ENCODE assay signal across 8 mouse cellular contexts in the genomic region with DNA sequence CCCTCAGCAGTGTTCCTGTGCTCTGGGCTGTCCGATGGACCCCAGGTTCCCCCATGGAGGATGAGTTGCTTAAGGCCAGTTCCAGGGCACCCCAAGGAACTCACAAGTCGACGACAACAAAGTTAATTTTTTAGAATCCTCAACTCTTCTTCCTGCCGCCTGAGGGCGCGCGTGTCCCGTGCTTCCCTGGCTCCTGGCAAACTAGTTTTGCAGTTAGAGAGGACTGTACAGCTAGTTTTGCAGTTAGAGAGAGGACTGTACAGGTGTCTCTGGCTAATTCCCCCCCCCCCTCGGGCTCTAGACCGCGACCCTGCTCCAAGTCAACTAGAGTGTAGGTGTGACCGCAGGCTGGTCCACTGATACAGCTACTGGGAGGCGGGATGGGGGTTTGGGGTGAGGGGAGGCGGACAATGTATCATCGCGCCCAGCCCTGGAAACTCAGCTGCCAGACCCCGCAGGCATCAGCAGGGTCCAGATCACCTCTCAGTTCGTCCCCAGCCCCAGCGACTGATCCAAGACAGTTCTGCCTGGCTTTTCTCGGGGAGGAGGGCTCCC. TPM values are rescaled to one million over a fixed set of nuclear protein-coding genes. Genes with fewer than 3 reads are reported as not detected.
DNase-seq lines count a peak whose midpoint lies in the region; ATAC-seq and TF ChIP-seq lines count a peak whose summit lies in the region.

No protein-coding gene starts in this region.

- H3K4me2 ChIP-seq in forebrain, embryonic 16.5 days (ENCODE audit: low read length), result no peak overlapping the region
- H3K4me2 ChIP-seq in embryonic facial prominence, embryonic 12.5 days (replicated peaks), result peak overlapping the region; percentile 85
- no peak overlapping the region for H3K4me2 ChIP-seq in heart, postnatal 0 days (ENCODE audit: low read depth, low read length)
- H3K4me2 ChIP-seq in midbrain, embryonic 12.5 days (replicated peaks), result no peak overlapping the region

- peaks cover 40% of the 10 kb centered on the region for H3K4me1 ChIP-seq in forebrain, embryonic 10.5 days
- peaks cover 21% of the 10 kb centered on the region for H3K4me1 ChIP-seq in forebrain, embryonic 16.5 days (replicated peaks; ENCODE audit: control insufficient read depth, insufficient read depth, low read length)
- peaks cover 27% of the 10 kb centered on the region for H3K4me1 ChIP-seq in embryonic facial prominence, embryonic 12.5 days
- H3K4me1 ChIP-seq in heart, postnatal 0 days (ENCODE audit: control insufficient read depth, insufficient read depth), result peaks cover 18% of the 10 kb centered on the region
- peaks cover 21% of the 10 kb centered on the region for H3K4me1 ChIP-seq in midbrain, embryonic 12.5 days

- ATAC-seq in forebrain, embryonic 16.5 days, result no peak
- no peak for ATAC-seq in embryonic facial prominence, embryonic 12.5 days (ENCODE audit: insufficient number of reproducible peaks, insufficient read depth, low FRiP score, low TSS enrichment)
- ATAC-seq in heart, postnatal 0 days (ENCODE audit: insufficient read depth, low read depth), result no peak
- peak; percentile 36; the same call in 1 of the 2 replicates for ATAC-seq in midbrain, embryonic 12.5 days (ENCODE audit: low FRiP score, low read depth)

- H3K36me3 ChIP-seq in forebrain, embryonic 10.5 days (replicated peaks), result peaks cover 24% of the 10 kb centered on the region
- 0 out of 2 replicates have a peak, but pooled peaks cover 3% of the 10 kb centered on the region for H3K36me3 ChIP-seq in forebrain, embryonic 16.5 days (ENCODE audit: control insufficient read depth, insufficient read depth)
- peaks cover 19% of the 10 kb centered on the region for H3K36me3 ChIP-seq in embryonic facial prominence, embryonic 12.5 days
- H3K36me3 ChIP-seq in heart, postnatal 0 days (replicated peaks; ENCODE audit: control insufficient read depth, insufficient read depth, low read length), result peaks cover 21% of the 10 kb centered on the region
- peaks cover 19% of the 10 kb centered on the region for H3K36me3 ChIP-seq in midbrain, embryonic 12.5 days

- TF ChIP-seq CTCF in heart, postnatal 0 days (IDR thresholded peaks at IDR 0.05; ENCODE audit: low read depth), result peak; percentile 94

- no peaks in the 10 kb centered on the region for H3K9me3 ChIP-seq in forebrain, embryonic 10.5 days
- no peaks in the 10 kb centered on the region for H3K9me3 ChIP-seq in forebrain, embryonic 16.5 days (ENCODE audit: control insufficient read depth, low read length)
- H3K9me3 ChIP-seq in embryonic facial prominence, embryonic 12.5 days, result no peaks in the 10 kb centered on the region
- no peaks in the 10 kb centered on the region for H3K9me3 ChIP-seq in heart, postnatal 0 days (replicated peaks; ENCODE audit: control insufficient read depth, low read length)
- no peaks in the 10 kb centered on the region for H3K9me3 ChIP-seq in midbrain, embryonic 12.5 days

- H3K27ac ChIP-seq in forebrain, embryonic 10.5 days, result peak overlapping the region; percentile 92
- H3K27ac ChIP-seq in forebrain, embryonic 16.5 days (ENCODE audit: low read length), result no peak overlapping the region
- peak overlapping the region; percentile 80; the same call in 1 of the 2 replicates for H3K27ac ChIP-seq in embryonic facial prominence, embryonic 12.5 days
- H3K27ac ChIP-seq in heart, postnatal 0 days (ENCODE audit: low read depth), result no peak overlapping the region
- no peak overlapping the region for H3K27ac ChIP-seq in midbrain, embryonic 12.5 days (replicated peaks)

- no peak overlapping the region for H3K9ac ChIP-seq in forebrain, embryonic 16.5 days (replicated peaks; ENCODE audit: low read depth, low read length)
- peak overlapping the region; percentile 90; the same call in 1 of the 2 replicates for H3K9ac ChIP-seq in embryonic facial prominence, embryonic 12.5 days
- no peak overlapping the region for H3K9ac ChIP-seq in heart, postnatal 0 days (replicated peaks; ENCODE audit: low read depth, low read length)
- no peak overlapping the region for H3K9ac ChIP-seq in midbrain, embryonic 12.5 days (replicated peaks)

- WGBS in forebrain, embryonic 10.5 days, result 23% methylated on average over 20 of the region's 20 CpGs
- 19% methylated on average over 20 of the region's 20 CpGs for WGBS in forebrain, embryonic 16.5 days
- 21% methylated on average over 20 of the region's 20 CpGs for WGBS in embryonic facial prominence, embryonic 12.5 days
- 24% methylated on average over 20 of the region's 20 CpGs for WGBS in heart, postnatal 0 days
- WGBS in midbrain, embryonic 12.5 days, result 21% methylated on average over 20 of the region's 20 CpGs

- H3K27me3 ChIP-seq in forebrain, embryonic 10.5 days (ENCODE audit: poor library complexity, severe bottlenecking), result peaks cover 10% of the 10 kb centered on the region
- H3K27me3 ChIP-seq in forebrain, embryonic 16.5 days (replicated peaks; ENCODE audit: control insufficient read depth, insufficient read depth, low read length), result no peaks in the 10 kb centered on the region
- no peaks in the 10 kb centered on the region for H3K27me3 ChIP-seq in embryonic facial prominence, embryonic 12.5 days
- H3K27me3 ChIP-seq in heart, postnatal 0 days (ENCODE audit: control insufficient read depth, insufficient read depth, low read length), result 0 out of 2 replicates have a peak, but pooled peaks cover 2% of the 10 kb centered on the region
- peaks cover 2% of the 10 kb centered on the region; the same call in 1 of the 2 replicates for H3K27me3 ChIP-seq in midbrain, embryonic 12.5 days

- TF ChIP-seq EP300 in heart, postnatal 0 days (IDR thresholded peaks at IDR 0.05; ENCODE audit: low read depth), result no peak

- DNase-seq in forebrain, embryonic 10.5 days (ENCODE audit: extremely low spot score, low spot score), result peak; percentile 77
- peak; percentile 74 for DNase-seq in adrenal gland, postnatal 25 days
- DNase-seq in heart, postnatal 0 days (ENCODE audit: low spot score), result peak; percentile 86
- peak; percentile 68 for DNase-seq in left cerebral cortex, postnatal 4 days
- DNase-seq in spleen, postnatal 14 days (ENCODE audit: low spot score in 2 of 2), result peak; percentile 56 to 70

- intact Hi-C loops in left cerebral cortex, postnatal 4 days (cut with DNase I), result loop anchor here (5.0 kb wide), 1 partner anchor 50 kb away; no protein-coding TSS in a partner anchor

- peak overlapping the region; percentile 96; the same call in 1 of the 2 replicates for H3K4me3 ChIP-seq in forebrain, embryonic 10.5 days
- no peak overlapping the region for H3K4me3 ChIP-seq in forebrain, embryonic 16.5 days (replicated peaks; ENCODE audit: low read length)
- H3K4me3 ChIP-seq in embryonic facial prominence, embryonic 12.5 days, result no peak overlapping the region
- H3K4me3 ChIP-seq in heart, postnatal 0 days (ENCODE audit: low read depth, low read length), result no peak overlapping the region
- no peak overlapping the region for H3K4me3 ChIP-seq in midbrain, embryonic 12.5 days

RNA-seq across cellular contexts. Expression of gene Fam207a, which starts 1.6 kb away (rescaled TPM):
- 41.2 and 43.2 TPM in 2 replicates for polyA plus RNA-seq in forebrain, embryonic 10.5 days (2016; fragmentation: Nextera tagmentation; extraction: Ambion mirVana)
- polyA plus RNA-seq in forebrain, embryonic 16.5 days (2015; fragmentation: Nextera tagmentation; extraction: Ambion mirVana), result 41.6 and 42.8 TPM in 2 replicates
- total RNA-seq in adrenal gland, postnatal 25 days (2021), result 23.1 and 24.6 TPM in 2 replicates
- 48.8 and 51.0 TPM in 2 replicates for polyA plus RNA-seq in embryonic facial prominence, embryonic 12.5 days (2016; fragmentation: Nextera tagmentation; extraction: Ambion mirVana)
- total RNA-seq in heart, postnatal 0 days (2014; rRNA removed; ENCODE audit: low replicate concordance), result 18.1 and 32.1 TPM in 2 replicates
- 16.1 and 16.2 TPM in 2 replicates for polyA plus RNA-seq in heart, postnatal 0 days (2015; fragmentation: Nextera tagmentation; extraction: Ambion mirVana)
- 10 to 100 TPM; 29.0 to 30.1 TPM for total RNA-seq in left cerebral cortex, postnatal 4 days (2021)
- polyA plus RNA-seq in midbrain, embryonic 12.5 days (2016; fragmentation: Nextera tagmentation; extraction: Ambion mirVana), result 46.4 and 46.5 TPM in 2 replicates

RNA-seq across cellular contexts. Expression of gene Itgb2, which starts 12.9 kb away (rescaled TPM):
- polyA plus RNA-seq in forebrain, embryonic 10.5 days (2016; fragmentation: Nextera tagmentation; extraction: Ambion mirVana), result 0.44 and 0.76 TPM in 2 replicates
- 0.80 and 0.85 TPM in 2 replicates for polyA plus RNA-seq in forebrain, embryonic 16.5 days (2015; fragmentation: Nextera tagmentation; extraction: Ambion mirVana)
- total RNA-seq in adrenal gland, postnatal 25 days (2021), result 2.2 and 3.3 TPM in 2 replicates
- 0.81 and 1.3 TPM in 2 replicates for polyA plus RNA-seq in embryonic facial prominence, embryonic 12.5 days (2016; fragmentation: Nextera tagmentation; extraction: Ambion mirVana)
- 0.69 and 12.2 TPM in 2 replicates for total RNA-seq in heart, postnatal 0 days (2014; rRNA removed; ENCODE audit: low replicate concordance)
- polyA plus RNA-seq in heart, postnatal 0 days (2015; fragmentation: Nextera tagmentation; extraction: Ambion mirVana), result 1.4 and 1.5 TPM in 2 replicates
- total RNA-seq in left cerebral cortex, postnatal 4 days (2021), result 1 to 10 TPM; 1.7 to 2.2 TPM
- 0.81 and 0.98 TPM in 2 replicates for polyA plus RNA-seq in midbrain, embryonic 12.5 days (2016; fragmentation: Nextera tagmentation; extraction: Ambion mirVana)

Comparison
In these comparisons a context has a peak if more than half of its experiments do, and no peak if none do; other contexts are left out.
1. H3K27ac ChIP-seq: peak in forebrain, embryonic 10.5 days (single experiment) and embryonic facial prominence, embryonic 12.5 days (single experiment); none in forebrain, embryonic 16.5 days (single experiment), heart, postnatal 0 days (single experiment) and midbrain, embryonic 12.5 days (single experiment).
2. Peak in every context shown above with its lines, with median percentiles within 50 percentile points of each other: DNase-seq.